ENCODE assay signal across 8 mouse cellular contexts in genomic region chr1:186550265-186550885, GRCm38 (mm10).
DNase-seq lines count a peak whose midpoint lies in the region; ATAC-seq and TF ChIP-seq lines count a peak whose summit lies in the region.

No protein-coding gene starts in this region.

- H3K27me3 ChIP-seq in liver, embryonic 14.5 days (ENCODE audit: control insufficient read depth, insufficient read depth, low read length): no peaks in the 10 kb centered on the region
- H3K27me3 ChIP-seq in liver, embryonic 11.5 days (replicated peaks; ENCODE audit: control insufficient read depth, insufficient read depth, low read length): no peaks in the 10 kb centered on the region
- no peaks in the 10 kb centered on the region for H3K27me3 ChIP-seq in embryonic facial prominence, embryonic 10.5 days (replicated peaks; ENCODE audit: low read depth, poor library complexity, severe bottlenecking)

- peak; percentile 43 for TF ChIP-seq CTCF in liver, embryonic 14.5 days (IDR thresholded peaks at IDR 0.05; ENCODE audit: low read depth)

- DNase-seq in cerebellum, adult 8-10 months: peak; percentile 5
- no peak for DNase-seq in liver, embryonic 14.5 days (ENCODE audit: low read depth in 3 of 3, low spot score in 3 of 3)
- DNase-seq in liver, embryonic 11.5 days (ENCODE audit: low spot score): no peak
- DNase-seq in gastrocnemius, adult 18-20 months (ENCODE audit: low spot score): peak; percentile 50
- peak; percentile 67 for DNase-seq in lung, postnatal 14 days
- no peak for DNase-seq in urinary bladder, adult 2 months (ENCODE audit: low spot score)
- no peak for DNase-seq in embryonic facial prominence, embryonic 10.5 days (ENCODE audit: low spot score)

- no peaks in the 10 kb centered on the region; a peak in 1 of 4 replicates for H3K4me1 ChIP-seq in liver, embryonic 14.5 days (replicated peaks; ENCODE audit: control insufficient read depth in 2 of 2, insufficient read depth in 2 of 2, low read length in 1 of 2)
- no peaks in the 10 kb centered on the region for H3K4me1 ChIP-seq in liver, embryonic 11.5 days (replicated peaks; ENCODE audit: control insufficient read depth, insufficient read depth, low read length)
- peaks cover 8% of the 10 kb centered on the region; the same call in 1 of the 2 replicates for H3K4me1 ChIP-seq in embryonic facial prominence, embryonic 10.5 days

- no peaks in the 10 kb centered on the region for H3K36me3 ChIP-seq in liver, embryonic 14.5 days (replicated peaks; ENCODE audit: control insufficient read depth, insufficient read depth, low read depth)
- H3K36me3 ChIP-seq in liver, embryonic 11.5 days (ENCODE audit: control insufficient read depth, insufficient read depth, low read length): no peaks in the 10 kb centered on the region
- no peaks in the 10 kb centered on the region for H3K36me3 ChIP-seq in embryonic facial prominence, embryonic 10.5 days (replicated peaks)

- no peak overlapping the region for H3K27ac ChIP-seq in liver, embryonic 14.5 days
- no peak overlapping the region for H3K27ac ChIP-seq in liver, embryonic 11.5 days (ENCODE audit: low read depth, low read length)
- no peak overlapping the region for H3K27ac ChIP-seq in embryonic facial prominence, embryonic 10.5 days (replicated peaks)

- no peak overlapping the region for H3K4me2 ChIP-seq in liver, embryonic 14.5 days (ENCODE audit: low read depth)
- no peak overlapping the region for H3K4me2 ChIP-seq in liver, embryonic 11.5 days

- 65% methylated on average over 7 of the region's 7 CpGs for WGBS in liver, embryonic 14.5 days (ENCODE audit: insufficient replicate concordance)
- WGBS in liver, embryonic 11.5 days: 82% methylated on average over 7 of the region's 7 CpGs
- WGBS in embryonic facial prominence, embryonic 10.5 days: 86% methylated on average over 7 of the region's 7 CpGs

- no peak for ATAC-seq in cerebellum, adult (ENCODE audit: insufficient number of reproducible peaks, low FRiP score, low TSS enrichment)
- no peak for ATAC-seq in liver, embryonic 14.5 days (ENCODE audit: insufficient read depth)
- ATAC-seq in liver, embryonic 11.5 days (replicated peaks; ENCODE audit: low FRiP score): no peak

- no peaks in the 10 kb centered on the region for H3K9me3 ChIP-seq in liver, embryonic 14.5 days (ENCODE audit: control insufficient read depth, low read length)
- H3K9me3 ChIP-seq in liver, embryonic 11.5 days (ENCODE audit: control insufficient read depth, low read length): no peaks in the 10 kb centered on the region
- H3K9me3 ChIP-seq in embryonic facial prominence, embryonic 10.5 days: no peaks in the 10 kb centered on the region

- TF ChIP-seq EP300 in liver, embryonic 14.5 days (IDR thresholded peaks at IDR 0.05; ENCODE audit: low read depth): no peak

- H3K4me3 ChIP-seq in liver, embryonic 14.5 days (ENCODE audit: insufficient read depth in 1 of 2, low read depth in 2 of 2, low read length in 2 of 2): no peak overlapping the region
- H3K4me3 ChIP-seq in liver, embryonic 11.5 days (ENCODE audit: low read depth, low read length): no peak overlapping the region
- H3K4me3 ChIP-seq in embryonic facial prominence, embryonic 10.5 days: no peak overlapping the region

- no peak overlapping the region for H3K9ac ChIP-seq in liver, embryonic 14.5 days (replicated peaks)
- H3K9ac ChIP-seq in liver, embryonic 11.5 days (ENCODE audit: low read depth, low read length): no peak overlapping the region

Comparison
In these comparisons a context has a peak if more than half of its experiments do, and no peak if none do; other contexts are left out.
1. DNase-seq: peak in cerebellum, adult 8-10 months (single experiment), gastrocnemius, adult 18-20 months (single experiment) and lung, postnatal 14 days (single experiment); none in liver, embryonic 14.5 days (0 of 3), liver, embryonic 11.5 days (single experiment), urinary bladder, adult 2 months (single experiment) and embryonic facial prominence, embryonic 10.5 days (single experiment).